Mouse (Mus musculus): ENCODE results near the gene Rpl13.
"Not testable (repeated sequence)": the region's sequence is repeated elsewhere in the genome, so short reads cannot be mapped to it uniquely, and the experiment has no call there.

Gene Rpl13

DNA sequence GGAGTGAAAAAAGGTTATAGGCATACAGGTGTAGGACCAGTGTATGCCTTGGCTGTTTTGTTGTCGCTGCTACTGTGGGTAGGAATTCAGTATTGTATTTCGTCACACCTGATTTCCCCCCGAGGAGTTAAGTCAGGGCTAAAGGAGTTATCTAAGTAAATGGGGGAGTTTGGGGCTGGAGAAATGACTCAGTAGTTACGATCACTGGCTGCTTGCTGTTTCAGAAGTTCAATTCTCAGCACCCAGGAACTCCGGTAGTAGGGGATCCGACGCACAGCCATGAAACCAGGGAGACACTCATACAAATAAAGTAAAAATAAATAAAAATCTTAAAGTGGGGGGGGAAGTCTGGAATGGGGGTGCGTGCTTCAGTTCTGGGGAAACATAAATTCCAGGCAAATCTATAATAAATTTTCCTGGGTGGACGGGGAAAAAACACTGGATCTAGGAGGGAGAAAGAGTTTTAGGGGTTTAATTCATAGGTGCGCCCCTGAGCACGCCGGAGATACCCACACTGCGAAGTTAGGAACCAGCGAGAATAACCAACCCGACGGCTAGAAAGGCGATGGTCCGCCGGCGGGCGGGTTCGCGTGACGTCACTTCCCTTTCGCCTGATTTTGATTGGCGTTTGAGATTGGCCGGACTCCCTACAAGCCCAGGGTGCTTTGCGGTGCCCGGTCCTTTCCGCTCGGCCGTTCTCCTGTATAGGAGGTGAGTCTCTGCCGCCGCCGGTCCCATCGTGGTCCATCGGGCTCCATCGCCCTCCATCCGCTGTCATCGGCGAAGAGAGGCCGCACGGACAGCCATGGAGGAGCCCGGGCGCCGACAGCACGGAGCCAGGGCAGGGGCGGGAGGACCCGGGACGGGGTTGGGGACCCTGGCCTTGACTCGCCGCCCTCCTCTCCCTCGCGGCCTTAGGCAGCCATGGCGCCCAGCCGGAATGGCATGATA, at the start of gene Rpl13:
Rpl13 (plus strand) TSS at position 616 of the 951 bp plus-strand sequence.
- peak; percentile 78 to 84 for DNase-seq (ENCODE audit: low read depth in 2 of 2, low spot score in 2 of 2)

DNA sequence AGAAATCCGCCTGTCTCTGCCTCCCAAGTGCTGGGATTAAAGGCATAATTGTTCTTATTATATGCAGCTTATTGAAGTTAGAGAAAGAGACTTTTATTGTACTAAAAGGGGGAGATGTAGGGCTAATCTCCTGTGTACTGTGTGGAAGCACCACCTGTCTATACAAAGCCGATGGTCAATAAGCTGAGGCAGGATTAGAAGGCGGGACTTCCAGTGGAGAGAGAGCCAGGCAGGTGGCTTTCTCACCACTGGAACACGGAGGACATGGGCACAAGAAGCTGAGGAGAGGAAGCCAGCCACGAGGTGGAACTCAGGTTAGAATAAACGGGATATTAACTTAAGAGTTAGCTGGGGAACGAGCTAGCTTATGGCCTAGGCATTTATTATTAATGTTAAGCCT, 39.4 kb upstream of the Rpl13 start, which contains the start of gene Spg7:
Spg7 (plus strand) TSS at position 222 of the 400 bp plus-strand sequence.
- no peak for DNase-seq (ENCODE audit: low read depth in 2 of 2, low spot score in 2 of 2)

DNA sequence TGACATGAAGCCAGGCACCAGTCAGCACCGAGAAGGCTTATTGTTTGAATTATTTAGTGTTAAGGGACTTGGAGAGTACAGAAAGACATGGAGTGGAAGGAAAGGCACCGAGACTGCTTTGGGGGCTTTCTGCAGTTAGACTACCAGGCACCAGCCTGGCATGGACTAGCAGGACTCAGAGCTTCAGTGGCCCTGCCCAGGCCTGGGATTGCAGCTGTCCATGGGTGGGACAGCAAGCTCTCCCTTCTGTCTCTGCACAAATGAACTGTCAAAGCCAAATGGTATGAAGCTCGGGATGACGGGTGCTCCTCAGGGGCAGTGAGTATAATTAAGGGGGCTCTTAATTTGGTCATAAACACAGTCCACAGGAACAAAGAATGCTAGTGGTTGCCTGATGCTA, 38.1 kb upstream of the Rpl13 start:
- no peak for DNase-seq (ENCODE audit: low read depth in 2 of 2, low spot score in 2 of 2)

DNA sequence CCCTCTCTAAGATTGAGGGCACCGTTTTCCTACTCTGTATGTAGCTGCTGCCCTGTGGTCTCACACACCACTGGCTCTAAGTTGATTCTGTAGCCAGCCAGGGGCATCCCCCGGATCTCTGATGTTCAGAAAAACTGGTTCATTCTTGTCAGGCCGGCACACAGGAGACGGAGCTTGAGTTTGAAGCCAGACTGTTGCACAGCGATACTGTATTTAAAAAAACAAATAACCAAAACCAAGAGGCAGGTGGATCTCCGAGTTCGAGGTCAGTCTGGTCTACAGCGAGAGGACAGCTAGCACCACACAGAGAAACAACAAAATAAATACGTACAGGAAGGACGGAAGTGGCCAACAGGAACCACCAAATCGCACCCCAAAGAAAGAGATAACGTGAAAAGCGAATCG, 37.3 kb upstream of the Rpl13 start:
- no peak for DNase-seq (ENCODE audit: low read depth in 2 of 2, low spot score in 2 of 2)

DNA sequence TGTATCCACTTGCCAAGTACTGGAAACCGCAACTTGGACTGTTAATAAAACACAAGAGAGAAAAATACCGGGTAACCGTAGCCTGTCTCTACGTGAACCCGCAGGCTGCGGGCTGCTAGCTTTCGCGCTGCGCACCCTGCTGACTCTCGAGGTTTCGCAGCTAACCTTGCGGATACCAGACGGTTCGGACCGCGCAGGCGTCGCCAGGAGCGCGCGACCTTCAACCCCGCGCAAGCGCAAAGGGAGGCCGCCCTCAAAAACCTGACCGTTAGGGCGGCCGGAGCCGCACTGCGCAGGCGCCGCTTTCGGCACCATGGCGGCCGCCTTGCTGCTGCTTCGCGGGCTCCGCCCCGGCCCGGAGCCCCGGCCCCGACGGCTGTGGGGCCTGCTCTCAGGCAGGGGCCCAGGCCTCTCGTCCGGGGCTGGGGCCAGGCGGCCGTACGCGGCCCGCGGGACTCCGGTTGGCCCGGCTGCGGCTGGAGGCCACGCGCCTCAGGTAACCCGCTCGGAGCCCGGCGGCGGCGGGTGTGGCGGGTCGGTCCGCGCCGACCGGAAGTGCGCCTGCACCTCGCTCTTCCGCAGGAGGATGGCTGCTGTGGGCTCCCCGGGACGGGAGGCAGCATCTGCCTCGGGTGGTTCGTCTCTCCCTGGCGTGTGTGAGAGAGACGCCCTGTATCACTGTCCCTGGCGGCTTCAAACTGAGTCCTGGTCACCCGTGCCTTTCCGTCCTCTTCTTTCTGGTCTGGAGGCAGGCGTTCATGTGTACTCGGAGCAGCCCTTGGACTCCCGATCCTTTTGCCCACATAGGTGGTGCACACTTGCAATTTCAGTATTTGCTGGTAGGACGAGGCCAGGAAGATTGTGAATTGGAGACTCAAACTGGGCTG, 36.7 kb upstream of the Rpl13 start:
- peak; percentile 88 to 89 for DNase-seq (ENCODE audit: low read depth in 2 of 2, low spot score in 2 of 2)

DNA sequence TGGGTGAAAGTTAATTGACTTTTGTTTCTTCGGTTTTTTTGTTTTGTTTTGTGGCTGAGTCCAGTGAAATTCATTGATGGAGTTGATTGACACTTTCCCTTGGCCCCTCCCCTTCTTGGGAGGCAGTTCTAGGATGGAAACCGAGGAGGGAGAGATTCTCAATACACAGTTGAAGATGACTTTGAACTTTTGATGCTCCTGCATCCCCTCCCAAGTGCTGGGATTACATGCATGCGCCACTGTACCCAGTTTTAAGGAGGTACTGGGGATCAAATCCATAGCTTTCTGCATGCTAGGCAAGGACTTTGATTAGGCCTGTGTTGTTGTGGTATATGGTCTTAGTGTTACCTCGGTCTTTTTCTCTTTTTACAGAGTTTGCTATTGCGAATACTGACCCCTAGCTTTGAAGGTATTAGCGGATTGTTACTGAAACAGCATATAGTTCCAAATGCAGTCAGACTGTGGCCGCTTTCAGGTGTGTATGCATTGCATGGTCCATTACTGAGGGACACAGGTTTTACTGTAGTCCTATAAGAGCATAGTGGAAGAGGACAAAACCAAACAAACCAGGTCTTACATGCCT, 36.0 kb upstream of the Rpl13 start:
- no peak for DNase-seq (ENCODE audit: low read depth in 2 of 2, low spot score in 2 of 2)

DNA sequence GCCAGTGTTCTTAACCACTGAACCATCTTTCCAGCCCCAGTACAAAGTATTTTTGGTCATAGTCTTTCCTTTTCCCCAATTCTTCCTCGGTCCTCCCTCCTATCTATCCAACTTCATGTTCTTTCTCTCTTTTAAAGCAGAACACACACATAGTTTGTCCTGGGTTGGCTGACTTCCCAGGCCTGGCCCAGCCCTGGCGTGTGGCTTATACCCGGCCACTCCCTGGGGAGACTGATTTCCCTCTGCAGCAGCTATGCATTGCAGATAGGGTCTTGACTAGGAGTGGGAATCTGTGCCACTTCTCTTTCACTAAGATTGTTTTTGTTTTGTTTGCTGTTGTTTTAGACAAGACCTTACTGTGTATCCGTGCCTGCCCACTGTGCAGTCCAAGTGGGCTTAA, 31.0 kb upstream of the Rpl13 start:
- DNase-seq (ENCODE audit: low read depth in 2 of 2, low spot score in 2 of 2), result no peak

DNA sequence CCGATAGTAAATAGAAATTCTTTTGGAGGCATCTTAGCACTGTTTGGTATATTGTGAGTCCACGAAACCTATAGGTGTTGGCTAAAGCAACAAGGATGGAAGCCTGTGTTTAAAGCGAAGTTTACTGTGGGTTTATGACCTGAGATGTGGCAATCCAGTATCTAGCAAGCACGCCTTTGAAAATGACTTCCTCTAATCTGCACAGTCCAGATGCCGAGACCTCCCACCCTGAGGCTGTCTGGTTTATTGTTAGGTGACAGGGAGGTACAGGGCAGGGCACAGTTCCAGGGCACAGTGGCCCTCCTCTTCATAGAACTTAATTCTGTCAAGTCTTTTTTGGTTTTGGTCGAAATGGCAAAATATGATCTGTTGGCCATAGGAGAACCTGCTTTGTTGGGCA, 24.9 kb upstream of the Rpl13 start:
- no peak for DNase-seq (ENCODE audit: low read depth in 2 of 2, low spot score in 2 of 2)

DNA sequence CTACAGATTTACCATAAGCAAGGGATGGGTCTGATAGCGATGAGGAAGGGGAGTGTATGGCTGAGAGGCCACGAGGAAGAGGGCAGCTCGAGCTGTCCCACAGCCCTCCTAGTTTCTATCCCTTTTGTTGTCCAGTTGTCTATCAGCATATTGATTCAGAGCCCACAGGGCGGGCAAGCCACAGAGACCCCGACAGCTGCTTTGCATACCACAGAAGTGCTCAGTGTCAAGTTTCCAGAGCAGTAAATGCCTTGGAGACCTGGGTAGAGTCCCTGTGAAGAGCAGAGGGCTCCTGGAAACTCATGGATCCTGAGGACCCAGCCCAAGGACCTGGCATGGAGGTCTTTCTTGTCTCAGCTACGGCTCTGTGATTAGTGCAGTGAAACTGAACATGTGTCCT, 19.2 kb upstream of the Rpl13 start:
- no peak for DNase-seq (ENCODE audit: low read depth in 2 of 2, low spot score in 2 of 2)

DNA sequence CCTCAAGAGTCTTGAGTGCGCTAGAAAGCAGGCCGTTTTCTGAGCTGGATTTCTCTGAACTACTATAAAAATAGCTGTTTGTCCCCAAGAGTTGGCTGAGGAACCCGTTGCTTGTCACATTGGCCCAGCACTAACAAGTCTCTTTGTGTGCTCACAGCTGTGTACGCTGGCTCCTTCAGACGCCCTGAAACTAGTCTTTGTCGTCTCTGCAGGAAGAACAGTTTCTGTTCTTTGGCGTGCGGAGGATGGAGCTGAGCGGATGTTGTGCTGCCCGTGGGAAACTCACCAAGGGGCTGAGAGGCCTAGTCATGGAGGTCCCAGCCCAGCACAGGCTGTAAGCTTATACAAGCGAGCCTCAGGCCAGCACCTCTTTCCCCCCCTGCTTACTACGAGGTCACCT, 18.5 kb upstream of the Rpl13 start:
- no peak for DNase-seq (ENCODE audit: low read depth in 2 of 2, low spot score in 2 of 2)

DNA sequence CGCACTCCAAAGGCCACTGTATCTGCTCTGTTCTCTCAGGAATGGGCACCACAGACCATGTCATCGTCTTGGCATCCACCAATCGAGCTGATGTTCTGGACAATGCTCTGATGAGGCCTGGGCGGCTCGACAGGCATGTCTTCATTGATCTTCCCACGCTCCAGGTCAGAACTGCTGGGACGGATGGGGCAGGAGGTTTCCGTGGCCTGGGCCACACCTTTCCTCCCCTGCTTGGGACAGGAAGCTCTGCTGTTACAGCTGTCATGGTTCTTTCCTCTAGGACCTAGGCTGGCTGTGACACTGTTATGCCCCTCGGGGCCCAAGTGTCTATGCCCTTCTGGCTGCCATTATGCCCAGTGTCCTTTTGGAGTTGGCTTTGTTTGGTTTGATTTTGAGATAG, 14.9 kb upstream of the Rpl13 start:
- DNase-seq (ENCODE audit: low read depth in 2 of 2, low spot score in 2 of 2), result no peak

DNA sequence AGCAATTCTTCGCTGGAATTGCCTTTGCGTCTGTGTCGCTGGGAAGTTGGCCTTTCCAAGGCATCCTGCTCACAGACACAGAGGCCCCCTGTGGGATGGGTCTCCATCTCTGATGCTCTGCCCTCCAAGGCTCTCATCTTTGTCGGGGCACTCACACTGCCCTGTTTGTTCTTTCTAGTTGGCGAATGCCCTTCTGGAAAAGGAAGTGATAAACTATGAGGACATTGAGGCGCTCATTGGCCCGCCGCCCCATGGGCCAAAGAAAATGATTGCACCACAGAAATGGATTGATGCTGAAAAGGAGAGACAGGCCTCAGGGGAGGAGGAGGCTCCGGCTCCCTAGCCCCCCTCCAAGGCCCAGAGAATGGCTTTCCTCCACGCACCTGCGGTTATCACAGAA, 4.9 kb upstream of the Rpl13 start:
- DNase-seq (ENCODE audit: low read depth in 2 of 2, low spot score in 2 of 2), result no peak

DNA sequence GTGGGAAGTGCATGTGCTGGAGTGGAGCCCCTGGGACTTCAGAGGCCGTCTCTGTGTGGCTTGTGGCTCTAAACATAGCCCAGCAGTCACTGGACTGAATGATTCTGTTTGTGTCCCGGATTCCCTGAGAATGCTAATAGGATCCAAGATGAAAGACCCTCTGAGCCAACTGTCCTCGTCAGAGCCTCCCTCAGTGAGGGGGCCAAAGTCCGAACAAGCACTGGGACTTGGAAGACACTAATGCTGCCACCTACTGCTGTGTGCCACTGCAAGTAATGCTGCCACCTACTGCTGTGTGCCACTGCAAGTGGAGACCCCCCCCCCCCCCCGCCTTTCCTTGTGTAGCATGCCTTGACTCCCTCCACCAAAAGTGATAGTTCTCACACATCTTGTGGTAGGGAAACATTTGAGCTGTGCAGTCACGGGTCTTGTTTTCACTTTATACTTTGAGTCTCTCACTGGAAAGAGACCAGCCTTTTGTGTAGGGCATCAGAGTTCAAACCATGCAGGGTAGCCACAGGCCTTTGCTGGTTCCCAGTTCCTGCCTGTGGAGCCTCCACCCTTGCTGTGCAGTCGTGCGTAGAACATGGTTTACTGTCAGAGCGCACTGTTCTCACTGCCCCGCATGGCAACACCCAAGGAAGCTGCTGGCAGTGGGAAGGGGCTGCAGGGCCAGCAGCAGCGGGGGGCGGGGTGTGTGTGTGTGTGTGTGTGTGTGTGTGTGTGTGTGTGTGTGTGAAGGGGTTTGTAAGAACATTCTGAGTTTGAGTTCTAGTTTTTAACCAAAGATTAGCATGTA, 4.2 kb upstream of the Rpl13 start:
- DNase-seq (ENCODE audit: low read depth in 2 of 2, low spot score in 2 of 2), result no peak

DNA sequence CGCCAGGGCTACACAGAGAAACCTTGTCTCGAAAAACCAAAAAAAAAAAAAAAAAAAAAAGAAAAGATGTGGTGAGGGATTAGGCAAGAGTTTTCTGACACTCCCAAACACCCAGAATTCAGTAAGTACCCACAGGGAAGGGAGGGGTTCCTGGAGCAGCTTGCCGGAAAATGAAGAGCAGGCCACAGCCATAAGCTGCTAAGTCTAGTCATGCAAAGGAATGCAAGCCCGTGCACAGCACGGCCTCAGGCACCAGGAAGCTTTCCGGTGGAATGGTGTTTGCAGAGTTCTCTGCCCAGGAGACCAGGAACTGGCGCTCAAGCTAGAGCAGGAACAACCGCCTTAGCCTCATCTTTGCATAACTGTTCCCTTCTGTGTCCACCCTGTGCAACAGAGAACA, 1.9 kb upstream of the Rpl13 start:
- DNase-seq (ENCODE audit: low read depth in 2 of 2, low spot score in 2 of 2), result no peak

DNA sequence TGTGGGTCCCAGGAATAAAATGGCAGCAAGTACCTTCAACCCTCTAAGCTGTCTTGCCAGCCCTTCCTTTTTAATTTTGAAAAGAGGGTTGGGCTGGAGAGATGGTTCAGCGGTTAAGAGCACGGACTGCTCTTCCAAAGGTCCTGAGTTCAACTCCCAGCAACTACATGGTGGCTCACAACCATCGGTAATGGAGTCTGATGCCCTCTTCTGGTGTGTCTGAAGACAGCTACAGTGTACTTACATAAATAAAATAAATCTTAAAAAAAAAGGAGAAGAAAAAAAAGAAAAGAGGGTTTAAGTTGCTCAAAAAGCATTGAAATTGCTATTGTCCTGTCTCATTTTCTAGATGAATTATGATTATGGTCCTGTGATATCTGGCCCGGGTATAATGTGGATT, 906 bp upstream of the Rpl13 start:
- DNase-seq (ENCODE audit: low read depth in 2 of 2, low spot score in 2 of 2), result no peak

DNA sequence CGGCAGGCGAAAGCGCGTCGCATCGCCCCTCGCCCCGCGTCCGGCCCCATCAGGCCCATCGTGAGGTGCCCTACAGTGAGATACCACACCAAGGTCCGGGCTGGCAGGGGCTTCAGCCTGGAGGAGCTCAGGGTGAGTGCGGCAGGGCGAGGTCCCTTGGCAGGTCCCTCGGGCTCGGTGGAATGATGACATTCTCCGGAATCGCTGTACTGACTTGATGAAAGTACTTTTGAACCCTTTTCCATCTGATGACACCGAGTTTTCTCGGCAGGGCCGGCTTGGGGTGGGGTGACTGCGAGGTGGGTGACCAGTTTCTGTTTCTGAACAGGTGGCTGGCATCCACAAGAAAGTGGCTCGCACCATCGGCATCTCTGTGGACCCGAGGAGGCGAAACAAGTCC, 705 bp downstream of the Rpl13 start:
- DNase-seq (ENCODE audit: low read depth in 2 of 2, low spot score in 2 of 2), result not testable (repeated sequence)

DNA sequence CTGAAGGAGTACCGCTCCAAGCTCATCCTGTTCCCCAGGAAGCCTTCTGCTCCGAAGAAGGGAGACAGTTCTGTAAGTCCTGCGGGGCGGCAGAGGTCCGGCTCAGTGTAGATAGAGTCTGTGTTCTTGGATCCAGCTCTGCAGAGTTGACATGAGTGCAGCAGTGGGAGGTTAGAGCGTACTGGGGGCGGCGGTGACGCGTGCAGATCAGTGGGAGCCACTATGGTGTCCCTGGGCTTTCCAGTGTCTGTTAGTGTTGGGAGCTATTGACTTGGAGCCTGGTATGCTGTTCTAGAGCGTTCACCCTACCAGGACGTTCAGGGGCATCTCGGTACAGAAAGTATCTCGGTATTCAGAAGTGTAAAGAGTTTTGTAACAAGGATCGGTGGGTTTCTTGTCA, 1.1 kb downstream of the Rpl13 start:
- DNase-seq (ENCODE audit: low read depth in 2 of 2, low spot score in 2 of 2), result no peak

DNA sequence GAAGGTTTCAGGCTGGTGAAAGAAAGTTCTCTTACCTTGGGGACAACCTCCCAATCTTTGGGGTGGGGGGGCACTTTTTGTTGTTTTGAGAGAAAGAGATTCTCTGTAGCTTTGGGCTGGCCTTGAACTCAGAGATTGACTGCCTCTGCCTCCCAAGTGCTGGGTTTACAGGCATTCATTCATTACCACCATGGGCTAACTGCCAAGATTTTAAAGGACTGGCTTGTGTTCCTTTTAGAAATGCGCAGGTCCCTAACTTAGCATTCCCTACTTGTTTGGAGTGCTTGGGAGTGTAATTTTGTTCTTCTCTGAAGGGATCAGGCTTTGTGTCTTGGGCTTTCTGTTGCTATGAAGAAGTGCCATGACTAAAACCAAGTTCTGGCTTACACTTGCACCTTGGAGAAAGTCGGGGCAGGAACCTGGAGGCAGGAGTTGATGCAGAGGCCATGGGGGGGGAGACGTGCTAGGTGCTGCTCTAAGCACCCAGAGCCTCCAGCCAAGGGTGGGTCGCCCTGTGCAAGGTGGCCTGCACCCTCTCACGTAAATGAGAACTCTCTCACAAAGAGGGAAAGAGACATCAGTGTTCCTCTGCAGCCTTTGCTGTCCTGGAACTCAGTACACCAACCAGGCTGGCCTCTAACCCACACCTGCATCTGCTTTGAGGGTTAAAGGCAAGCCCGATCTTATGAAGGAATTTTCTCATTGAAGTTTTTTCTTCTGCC, 2.1 kb downstream of the Rpl13 start:
- no peak for DNase-seq (ENCODE audit: low read depth in 2 of 2, low spot score in 2 of 2)

DNA sequence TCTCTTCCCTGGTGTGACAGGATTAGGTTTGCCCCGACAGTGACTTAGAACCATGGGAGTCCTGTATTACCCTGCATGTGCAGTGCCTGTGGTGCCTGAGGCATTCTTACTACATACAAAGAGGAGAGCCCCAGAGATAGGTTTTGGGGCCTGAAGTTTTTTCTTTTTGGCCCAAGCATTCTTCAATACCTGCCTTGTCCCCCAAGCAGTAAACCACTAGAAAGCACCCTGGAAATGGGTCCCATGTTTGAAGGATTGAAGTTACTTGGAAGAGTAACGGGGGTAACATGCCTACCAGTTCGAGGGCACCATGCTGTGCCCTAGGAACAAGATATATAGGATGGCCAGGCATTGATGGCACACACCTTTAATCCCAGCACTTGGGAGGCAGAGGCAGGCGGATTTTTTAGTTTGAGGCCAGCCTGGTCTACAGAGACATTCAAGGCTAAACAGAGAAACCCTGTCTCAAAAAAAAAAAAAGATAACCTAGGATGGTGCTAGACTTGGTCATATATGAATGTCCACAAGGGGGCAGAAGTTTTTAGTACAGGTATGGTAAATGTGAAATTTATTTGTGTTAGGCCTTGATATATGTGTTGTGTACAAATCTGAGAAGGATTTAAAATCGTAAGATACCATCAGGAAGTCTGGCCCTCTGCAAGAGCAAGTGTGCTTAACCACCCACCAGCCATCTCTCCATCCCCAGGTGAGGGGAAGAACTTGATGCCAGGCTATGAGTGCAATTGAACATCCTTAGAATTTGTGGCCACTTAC, 3.6 kb downstream of the Rpl13 start:
- peak in 1 of 2 experiments; percentile 51 for DNase-seq (ENCODE audit: low read depth in 2 of 2, low spot score in 2 of 2)

Data from CD8-positive naive resting alpha-beta T cell, adult 2 months (primary cell).